Comparison of ENCODE assay signal across 11 mouse cellular contexts in the genomic region with DNA sequence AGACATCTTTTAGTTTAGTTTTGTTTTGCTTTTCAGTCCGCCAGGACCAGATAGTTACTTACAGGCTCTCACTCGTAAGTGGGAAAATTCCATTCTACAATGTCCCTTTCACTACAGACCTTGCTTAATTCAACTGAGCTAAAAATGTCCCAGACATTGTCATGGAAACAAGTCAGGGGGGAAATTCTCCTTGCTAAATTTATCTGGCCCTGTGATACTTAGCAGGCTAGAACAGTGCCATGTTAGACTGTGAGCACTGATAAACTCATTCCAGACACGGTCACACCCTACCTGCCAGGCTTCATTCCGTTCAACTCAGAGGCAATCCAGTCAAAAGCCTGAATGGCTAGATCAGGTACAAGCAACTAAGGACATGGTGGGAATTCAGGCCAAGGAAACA.
A peak's percentile ranks its signal among the peaks of the same experiment; 100 is the strongest.
DNase-seq lines count a peak whose midpoint lies in the region; ATAC-seq lines count a peak whose summit lies in the region.
"Had no signal": no experiment of that assay in that cellular context is flagged by ENCODE, and none has a peak within 500 bp of the region (broad histone marks: within the 10 kb centered on the region; RNA-seq: fewer than 3 reads in every experiment).

No protein-coding gene starts in this region.

- H3K9me3 ChIP-seq in embryonic facial prominence, embryonic 14.5 days (ENCODE audit: control insufficient read depth, low read length): peaks cover 4% of the 10 kb centered on the region; the same call in 1 of the 2 replicates
- 0 out of 2 replicates have a peak, but pooled peaks cover 2% of the 10 kb centered on the region for H3K9me3 ChIP-seq in embryonic facial prominence, embryonic 10.5 days
- peaks cover 6% of the 10 kb centered on the region for H3K9me3 ChIP-seq in heart, embryonic 16.5 days (replicated peaks; ENCODE audit: control insufficient read depth, low read length)
- no peaks in the 10 kb centered on the region for H3K9me3 ChIP-seq in kidney, embryonic 14.5 days (ENCODE audit: control insufficient read depth, low read length)
- H3K9me3 ChIP-seq: forebrain, embryonic 10.5 days; intestine, embryonic 15.5 days had no signal

- no peak overlapping the region for H3K4me2 ChIP-seq in embryonic facial prominence, embryonic 14.5 days (ENCODE audit: low read depth, low read length)
- peak overlapping the region; percentile 10 for H3K4me2 ChIP-seq in heart, embryonic 16.5 days (ENCODE audit: low read depth, low read length)
- H3K4me2 ChIP-seq in kidney, embryonic 14.5 days (replicated peaks; ENCODE audit: low read depth, low read length): no peak overlapping the region
- H3K4me2 ChIP-seq: intestine, embryonic 15.5 days; liver, embryonic 11.5 days had no signal

- intact Hi-C loops in left cerebral cortex, postnatal 4 days (cut with DNase I): no loop called here

- no peaks in the 10 kb centered on the region for H3K27me3 ChIP-seq in embryonic facial prominence, embryonic 14.5 days (replicated peaks; ENCODE audit: control insufficient read depth, insufficient read depth, low read length)
- no peaks in the 10 kb centered on the region for H3K27me3 ChIP-seq in embryonic facial prominence, embryonic 10.5 days (replicated peaks; ENCODE audit: low read depth, poor library complexity, severe bottlenecking)
- H3K27me3 ChIP-seq in heart, embryonic 16.5 days (ENCODE audit: control insufficient read depth, insufficient read depth, low read length): no peaks in the 10 kb centered on the region
- no peaks in the 10 kb centered on the region for H3K27me3 ChIP-seq in kidney, embryonic 14.5 days (ENCODE audit: control insufficient read depth, insufficient read depth, low read length)
- H3K27me3 ChIP-seq: intestine, embryonic 15.5 days had no signal

- H3K4me3 ChIP-seq in embryonic facial prominence, embryonic 14.5 days (ENCODE audit: low read depth, low read length): no peak overlapping the region
- no peak overlapping the region for H3K4me3 ChIP-seq in embryonic facial prominence, embryonic 10.5 days
- H3K4me3 ChIP-seq in heart, embryonic 16.5 days (ENCODE audit: low read length): no peak overlapping the region
- no peak overlapping the region for H3K4me3 ChIP-seq in kidney, embryonic 14.5 days (ENCODE audit: low read length)
- H3K4me3 ChIP-seq: forebrain, embryonic 10.5 days; intestine, embryonic 15.5 days had no signal

- WGBS in embryonic facial prominence, embryonic 14.5 days: 71% methylated on average over 4 of the region's 4 CpGs
- WGBS in embryonic facial prominence, embryonic 10.5 days: 83% methylated on average over 4 of the region's 4 CpGs
- 26% methylated on average over 4 of the region's 4 CpGs for WGBS in heart, embryonic 16.5 days
- WGBS in kidney, embryonic 14.5 days: 91% methylated on average over 4 of the region's 4 CpGs

- peak; percentile 32 for DNase-seq in embryonic facial prominence, embryonic 14.5 days (ENCODE audit: low spot score)
- no peak for DNase-seq in embryonic facial prominence, embryonic 10.5 days (ENCODE audit: low spot score)
- peak; percentile 65 for DNase-seq in left cerebral cortex, adult 11 months (ENCODE audit: low spot score)
- DNase-seq in left cerebral cortex, postnatal 4 days: no peak
- DNase-seq in brain, adult 2 months (ENCODE audit: low read depth, low spot score): peak; percentile 91
- no peak for DNase-seq in neural tube, embryonic 10.5 days (ENCODE audit: extremely low spot score, low spot score)

- H3K4me1 ChIP-seq in embryonic facial prominence, embryonic 14.5 days (ENCODE audit: control insufficient read depth, insufficient read depth, low read length): no peaks in the 10 kb centered on the region
- no peaks in the 10 kb centered on the region; the same call in 1 of the 2 replicates for H3K4me1 ChIP-seq in embryonic facial prominence, embryonic 10.5 days
- H3K4me1 ChIP-seq in heart, embryonic 16.5 days (ENCODE audit: control insufficient read depth, insufficient read depth, low read length): peaks cover 13% of the 10 kb centered on the region
- no peaks in the 10 kb centered on the region for H3K4me1 ChIP-seq in kidney, embryonic 14.5 days (ENCODE audit: control insufficient read depth, insufficient read depth, low read length)
- H3K4me1 ChIP-seq: forebrain, embryonic 10.5 days; intestine, embryonic 15.5 days had no signal

- H3K27ac ChIP-seq in embryonic facial prominence, embryonic 14.5 days (replicated peaks; ENCODE audit: low read depth, low read length): peak overlapping the region; percentile 10; the same call in 1 of the 2 replicates
- no peak overlapping the region for H3K27ac ChIP-seq in embryonic facial prominence, embryonic 10.5 days (replicated peaks)
- H3K27ac ChIP-seq in heart, embryonic 16.5 days (ENCODE audit: low read length): peak overlapping the region; percentile 70
- no peak overlapping the region for H3K27ac ChIP-seq in kidney, embryonic 14.5 days (ENCODE audit: low read depth, low read length)
- H3K27ac ChIP-seq: forebrain, embryonic 10.5 days; intestine, embryonic 15.5 days had no signal

- H3K9ac ChIP-seq in embryonic facial prominence, embryonic 14.5 days (ENCODE audit: low read depth, low read length): no peak overlapping the region
- H3K9ac ChIP-seq in heart, embryonic 16.5 days (ENCODE audit: low read length): no peak overlapping the region
- no peak overlapping the region for H3K9ac ChIP-seq in kidney, embryonic 14.5 days (ENCODE audit: low read depth, low read length)
- H3K9ac ChIP-seq: intestine, embryonic 15.5 days had no signal

- peaks cover 14% of the 10 kb centered on the region for H3K36me3 ChIP-seq in embryonic facial prominence, embryonic 14.5 days (ENCODE audit: control insufficient read depth, insufficient read depth, low read length)
- 0 out of 2 replicates have a peak, but pooled peaks cover 5% of the 10 kb centered on the region for H3K36me3 ChIP-seq in embryonic facial prominence, embryonic 10.5 days (replicated peaks)
- H3K36me3 ChIP-seq in heart, embryonic 16.5 days (ENCODE audit: control insufficient read depth, insufficient read depth): peaks cover 31% of the 10 kb centered on the region
- H3K36me3 ChIP-seq in kidney, embryonic 14.5 days (ENCODE audit: control insufficient read depth, insufficient read depth, low read length): no peaks in the 10 kb centered on the region; the same call in 1 of the 2 replicates
- H3K36me3 ChIP-seq: forebrain, embryonic 10.5 days; intestine, embryonic 15.5 days had no signal

- no peak for ATAC-seq in embryonic facial prominence, embryonic 14.5 days (ENCODE audit: low read depth)
- ATAC-seq in heart, embryonic 16.5 days (replicated peaks; ENCODE audit: extremely low read depth, insufficient read depth, low FRiP score): peak; percentile 90
- ATAC-seq in kidney, embryonic 14.5 days (ENCODE audit: low FRiP score, low TSS enrichment): no peak
- ATAC-seq: intestine, embryonic 15.5 days had no signal

Comparison
In these comparisons a context has a peak if more than half of its experiments do, and no peak if none do; other contexts are left out.
1. DNase-seq: peak in embryonic facial prominence, embryonic 14.5 days (single experiment), left cerebral cortex, adult 11 months (single experiment) and brain, adult 2 months (single experiment); none in embryonic facial prominence, embryonic 10.5 days (single experiment), left cerebral cortex, postnatal 4 days (single experiment) and neural tube, embryonic 10.5 days (single experiment).
2. H3K27ac ChIP-seq: peak in embryonic facial prominence, embryonic 14.5 days (single experiment) and heart, embryonic 16.5 days (single experiment); none in embryonic facial prominence, embryonic 10.5 days (single experiment) and kidney, embryonic 14.5 days (single experiment).